In the genomic region with DNA sequence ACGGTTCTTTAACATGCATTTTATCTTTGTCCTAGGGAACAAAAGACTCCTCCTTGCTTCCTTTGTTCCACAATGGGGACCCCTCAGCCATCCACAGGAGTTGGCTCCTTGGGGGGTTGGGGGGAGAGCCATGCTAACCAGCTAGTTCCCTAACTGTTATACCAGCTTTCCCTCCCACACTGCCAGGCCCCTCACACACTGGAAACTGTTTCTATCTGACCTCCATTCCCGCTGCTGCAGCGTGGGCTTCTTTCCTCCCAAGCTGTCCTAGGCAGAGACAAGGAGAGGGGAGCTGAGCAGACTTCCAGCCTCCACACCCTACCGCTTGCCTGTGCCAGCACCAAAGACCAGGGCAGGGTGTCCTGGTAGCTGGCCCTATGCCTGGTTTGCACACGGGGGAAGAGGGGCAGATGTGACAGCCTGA, we compare ENCODE assay signal across 11 mouse cellular contexts. TPM values are rescaled to one million over a fixed set of nuclear protein-coding genes. Genes with fewer than 3 reads are reported as not detected.
DNase-seq lines count a peak whose midpoint lies in the region; ATAC-seq and TF ChIP-seq lines count a peak whose summit lies in the region.
"Had no signal": no experiment of that assay in that cellular context is flagged by ENCODE, and none has a peak within 500 bp of the region (broad histone marks: within the 10 kb centered on the region; RNA-seq: fewer than 3 reads in every experiment).

No protein-coding gene starts in this region.

- no peaks in the 10 kb centered on the region for H3K27me3 ChIP-seq in forebrain, embryonic 16.5 days (replicated peaks; ENCODE audit: control insufficient read depth, insufficient read depth, low read length)
- H3K27me3 ChIP-seq in midbrain, embryonic 15.5 days (replicated peaks): no peaks in the 10 kb centered on the region
- peaks cover 7% of the 10 kb centered on the region; the same call in 1 of the 2 replicates for H3K27me3 ChIP-seq in stomach, postnatal 0 days (ENCODE audit: control insufficient read depth, insufficient read depth, low read length)

- no peak for TF ChIP-seq CTCF in stomach, postnatal 0 days (IDR thresholded peaks at IDR 0.05; ENCODE audit: low read depth)

- peak overlapping the region; percentile 35 for H3K9ac ChIP-seq in forebrain, embryonic 16.5 days (replicated peaks; ENCODE audit: low read depth, low read length)
- no peak overlapping the region for H3K9ac ChIP-seq in midbrain, embryonic 15.5 days
- no peak overlapping the region for H3K9ac ChIP-seq in stomach, postnatal 0 days (ENCODE audit: low read length)
- H3K9ac ChIP-seq: limb, embryonic 13.5 days had no signal

- TF ChIP-seq EP300 in stomach, postnatal 0 days (optimal IDR thresholded peaks at IDR 0.05): no peak

- peak; percentile 39 to 75 for DNase-seq in left cerebral cortex, postnatal 14 days (ENCODE audit: low spot score in 2 of 2)
- DNase-seq in left cerebral cortex, adult 11 months (ENCODE audit: low spot score): no peak
- DNase-seq in cerebellum, adult 9-10 months: peak; percentile 62
- no peak for DNase-seq in retina, postnatal 1 day
- no peak for DNase-seq in urinary bladder, postnatal 36 days (ENCODE audit: low spot score in 2 of 2)
- no peak for DNase-seq in stomach, postnatal 0 days (ENCODE audit: low spot score)
- DNase-seq: adrenal gland, adult 8-10 months had no signal

- peaks cover 94% of the 10 kb centered on the region for H3K4me1 ChIP-seq in forebrain, embryonic 16.5 days (replicated peaks; ENCODE audit: control insufficient read depth, insufficient read depth, low read length)
- peaks cover 96% of the 10 kb centered on the region for H3K4me1 ChIP-seq in midbrain, embryonic 15.5 days
- no peaks in the 10 kb centered on the region for H3K4me1 ChIP-seq in stomach, postnatal 0 days (replicated peaks; ENCODE audit: control insufficient read depth, insufficient read depth)

- WGBS in forebrain, embryonic 16.5 days: 25% methylated on average over 5 of the region's 5 CpGs
- WGBS in midbrain, embryonic 15.5 days: 26% methylated on average over 5 of the region's 5 CpGs
- WGBS in stomach, postnatal 0 days: 50% methylated on average over 5 of the region's 5 CpGs

- no peak overlapping the region for H3K4me3 ChIP-seq in forebrain, embryonic 16.5 days (replicated peaks; ENCODE audit: low read length)
- H3K4me3 ChIP-seq in midbrain, embryonic 15.5 days: no peak overlapping the region
- H3K4me3 ChIP-seq in stomach, postnatal 0 days (ENCODE audit: low read depth, low read length): no peak overlapping the region
- H3K4me3 ChIP-seq: limb, embryonic 13.5 days had no signal

- H3K27ac ChIP-seq in forebrain, embryonic 16.5 days (ENCODE audit: low read length): peak overlapping the region; percentile 97
- peak overlapping the region; percentile 56; the same call in 1 of the 2 replicates for H3K27ac ChIP-seq in midbrain, embryonic 15.5 days
- no peak overlapping the region for H3K27ac ChIP-seq in stomach, postnatal 0 days (replicated peaks)
- H3K27ac ChIP-seq: limb, embryonic 13.5 days had no signal

- H3K36me3 ChIP-seq in forebrain, embryonic 16.5 days (ENCODE audit: control insufficient read depth, insufficient read depth): no peaks in the 10 kb centered on the region
- no peaks in the 10 kb centered on the region for H3K36me3 ChIP-seq in midbrain, embryonic 15.5 days (replicated peaks)
- H3K36me3 ChIP-seq in stomach, postnatal 0 days (ENCODE audit: control insufficient read depth, insufficient read depth, low read length): no peaks in the 10 kb centered on the region
- H3K36me3 ChIP-seq: limb, embryonic 13.5 days had no signal

- no peaks in the 10 kb centered on the region for H3K9me3 ChIP-seq in forebrain, embryonic 16.5 days (ENCODE audit: control insufficient read depth, low read length)
- no peaks in the 10 kb centered on the region for H3K9me3 ChIP-seq in midbrain, embryonic 15.5 days
- no peaks in the 10 kb centered on the region for H3K9me3 ChIP-seq in stomach, postnatal 0 days (ENCODE audit: control insufficient read depth, low read length)
- H3K9me3 ChIP-seq: limb, embryonic 13.5 days had no signal

- H3K4me2 ChIP-seq in forebrain, embryonic 16.5 days (ENCODE audit: low read length): peak overlapping the region; percentile 34
- H3K4me2 ChIP-seq in midbrain, embryonic 15.5 days: peak overlapping the region; percentile 20
- no peak overlapping the region for H3K4me2 ChIP-seq in stomach, postnatal 0 days (replicated peaks; ENCODE audit: low read depth)

- intact Hi-C loops in left cerebral cortex, postnatal 14 days (cut with DNase I): no loop called here

- ATAC-seq in forebrain, embryonic 16.5 days: no peak
- ATAC-seq in midbrain, embryonic 15.5 days (replicated peaks): no peak
- ATAC-seq in stomach, postnatal 0 days (ENCODE audit: low FRiP score, low TSS enrichment): no peak

RNA-seq across cellular contexts. Expression of a gene that starts 6.7 kb away (rescaled TPM):
- 100 to 1,000 TPM; 341 to 382 TPM for total RNA-seq in left cerebral cortex, postnatal 14 days (2021)
- polyA plus RNA-seq in forebrain, embryonic 16.5 days (2015; fragmentation: Nextera tagmentation; extraction: Ambion mirVana): 7.0 and 9.9 TPM in 2 replicates
- polyA plus RNA-seq in midbrain, embryonic 15.5 days (2015; fragmentation: Nextera tagmentation; extraction: Ambion mirVana): 13.2 and 13.9 TPM in 2 replicates
- polyA plus RNA-seq in stomach, postnatal 0 days (2015; fragmentation: Nextera tagmentation; extraction: Ambion mirVana): 0.49 and 0.50 TPM in 2 replicates
- total RNA-seq: common myeloid progenitor, adult 5-6 weeks had no signal

Comparison
In these comparisons a context has a peak if more than half of its experiments do, and no peak if none do; other contexts are left out.
1. DNase-seq: peak in left cerebral cortex, postnatal 14 days (2 of 2) and cerebellum, adult 9-10 months (single experiment); none in left cerebral cortex, adult 11 months (single experiment), retina, postnatal 1 day (single experiment), urinary bladder, postnatal 36 days (0 of 2) and stomach, postnatal 0 days (single experiment).